Comparison of ENCODE assay signal across 8 mouse cellular contexts in genomic region chr5:57717238-57717905, GRCm38 (mm10). TPM values are rescaled to one million over a fixed set of nuclear protein-coding genes. Genes with fewer than 3 reads are reported as not detected.
DNase-seq lines count a peak whose midpoint lies in the region; ATAC-seq and TF ChIP-seq lines count a peak whose summit lies in the region.

No protein-coding gene starts in this region.

- H3K9ac ChIP-seq in embryonic facial prominence, embryonic 14.5 days (ENCODE audit: low read depth, low read length), result peak overlapping the region; percentile 75
- H3K9ac ChIP-seq in heart, embryonic 12.5 days, result peak overlapping the region; percentile 87
- H3K9ac ChIP-seq in kidney, postnatal 0 days (ENCODE audit: low read depth, low read length), result peak overlapping the region; percentile 60
- H3K9ac ChIP-seq in liver, embryonic 14.5 days (replicated peaks), result 0 out of 2 replicates have a peak overlapping the region, but pooled peaks have one; percentile 15
- peak overlapping the region; percentile 71 for H3K9ac ChIP-seq in neural tube, embryonic 12.5 days

- H3K9me3 ChIP-seq in embryonic facial prominence, embryonic 14.5 days (ENCODE audit: control insufficient read depth, low read length), result no peaks in the 10 kb centered on the region
- no peaks in the 10 kb centered on the region for H3K9me3 ChIP-seq in heart, embryonic 12.5 days (replicated peaks)
- H3K9me3 ChIP-seq in kidney, postnatal 0 days (replicated peaks; ENCODE audit: low read length), result no peaks in the 10 kb centered on the region
- H3K9me3 ChIP-seq in liver, embryonic 14.5 days (ENCODE audit: control insufficient read depth, low read length), result no peaks in the 10 kb centered on the region
- no peaks in the 10 kb centered on the region for H3K9me3 ChIP-seq in neural tube, embryonic 12.5 days

- TF ChIP-seq EP300 in liver, embryonic 14.5 days (IDR thresholded peaks at IDR 0.05; ENCODE audit: low read depth), result no peak

- peak; percentile 23 for ATAC-seq in embryonic facial prominence, embryonic 14.5 days (ENCODE audit: low read depth)
- ATAC-seq in heart, embryonic 12.5 days (ENCODE audit: insufficient number of reproducible peaks, low FRiP score), result no peak
- ATAC-seq in kidney, postnatal 0 days (replicated peaks; ENCODE audit: low FRiP score, low read depth), result peak; percentile 14
- peak; percentile 21; the same call in 1 of the 2 replicates for ATAC-seq in liver, embryonic 14.5 days (ENCODE audit: insufficient read depth)
- ATAC-seq in neural tube, embryonic 12.5 days (ENCODE audit: low FRiP score, low read depth), result peak; percentile 10; the same call in 1 of the 2 replicates

- WGBS in embryonic facial prominence, embryonic 14.5 days, result under 1% methylated on average over 50 of the region's 53 CpGs
- 1% methylated on average over 53 of the region's 53 CpGs for WGBS in heart, embryonic 12.5 days
- under 1% methylated on average over 53 of the region's 53 CpGs for WGBS in kidney, postnatal 0 days
- under 1% methylated on average over 53 of the region's 53 CpGs for WGBS in liver, embryonic 14.5 days (ENCODE audit: insufficient replicate concordance)
- under 1% methylated on average over 53 of the region's 53 CpGs for WGBS in neural tube, embryonic 12.5 days

- peaks cover 10% of the 10 kb centered on the region for H3K27me3 ChIP-seq in embryonic facial prominence, embryonic 14.5 days (replicated peaks; ENCODE audit: control insufficient read depth, insufficient read depth, low read length)
- H3K27me3 ChIP-seq in heart, embryonic 12.5 days (replicated peaks), result no peaks in the 10 kb centered on the region
- peaks cover 17% of the 10 kb centered on the region; the same call in 1 of the 2 replicates for H3K27me3 ChIP-seq in kidney, postnatal 0 days (ENCODE audit: insufficient read depth, low read length)
- peaks cover 61% of the 10 kb centered on the region for H3K27me3 ChIP-seq in liver, embryonic 14.5 days (ENCODE audit: control insufficient read depth, insufficient read depth, low read length)
- peaks cover 24% of the 10 kb centered on the region; the same call in 1 of the 2 replicates for H3K27me3 ChIP-seq in neural tube, embryonic 12.5 days (replicated peaks)

- H3K4me1 ChIP-seq in embryonic facial prominence, embryonic 14.5 days (ENCODE audit: control insufficient read depth, insufficient read depth, low read length), result peaks cover 10% of the 10 kb centered on the region
- H3K4me1 ChIP-seq in heart, embryonic 12.5 days (replicated peaks), result no peaks in the 10 kb centered on the region
- H3K4me1 ChIP-seq in kidney, postnatal 0 days (replicated peaks; ENCODE audit: insufficient read depth, low read length), result peaks cover 12% of the 10 kb centered on the region; the same call in 1 of the 2 replicates
- H3K4me1 ChIP-seq in liver, embryonic 14.5 days (replicated peaks; ENCODE audit: control insufficient read depth in 2 of 2, insufficient read depth in 2 of 2, low read length in 1 of 2), result peaks cover 0 to 7% of the 10 kb centered on the region in 2 experiments; a peak in 2 of 4 replicates
- H3K4me1 ChIP-seq in neural tube, embryonic 12.5 days, result peaks cover 19% of the 10 kb centered on the region; the same call in 1 of the 2 replicates

- no peak for TF ChIP-seq CTCF in kidney, postnatal 0 days (IDR thresholded peaks at IDR 0.05; ENCODE audit: low read depth)
- no peak for TF ChIP-seq CTCF in liver, embryonic 14.5 days (IDR thresholded peaks at IDR 0.05; ENCODE audit: low read depth)

- H3K36me3 ChIP-seq in embryonic facial prominence, embryonic 14.5 days (ENCODE audit: control insufficient read depth, insufficient read depth, low read length), result no peaks in the 10 kb centered on the region
- H3K36me3 ChIP-seq in heart, embryonic 12.5 days, result peaks cover 5% of the 10 kb centered on the region; the same call in 1 of the 2 replicates
- H3K36me3 ChIP-seq in kidney, postnatal 0 days (ENCODE audit: insufficient read depth, low read length), result no peaks in the 10 kb centered on the region
- no peaks in the 10 kb centered on the region for H3K36me3 ChIP-seq in liver, embryonic 14.5 days (replicated peaks; ENCODE audit: control insufficient read depth, insufficient read depth, low read depth)
- H3K36me3 ChIP-seq in neural tube, embryonic 12.5 days, result no peaks in the 10 kb centered on the region

- DNase-seq in 3134 (ENCODE audit: extremely low read depth, insufficient read length, low spot score), result peak; percentile 75
- DNase-seq in adrenal gland, postnatal 4 days (ENCODE audit: low spot score in 2 of 2), result peak; percentile 21 to 25
- peak; percentile 86 for DNase-seq in embryonic facial prominence, embryonic 14.5 days (ENCODE audit: low spot score)
- peak; percentile 68 for DNase-seq in kidney, postnatal 0 days (ENCODE audit: low spot score)
- DNase-seq in liver, embryonic 14.5 days (ENCODE audit: low read depth in 3 of 3, low spot score in 3 of 3), result peak in 1 of 3 experiments; percentile 27
- DNase-seq in testis, postnatal 14 days (ENCODE audit: low spot score), result peak; percentile 33

- H3K4me2 ChIP-seq in embryonic facial prominence, embryonic 14.5 days (ENCODE audit: low read depth, low read length), result peak overlapping the region; percentile 86
- H3K4me2 ChIP-seq in heart, embryonic 12.5 days, result peak overlapping the region; percentile 87
- peak overlapping the region; percentile 82 for H3K4me2 ChIP-seq in kidney, postnatal 0 days (ENCODE audit: low read length)
- H3K4me2 ChIP-seq in liver, embryonic 14.5 days (ENCODE audit: low read depth), result peak overlapping the region; percentile 90
- peak overlapping the region; percentile 87 for H3K4me2 ChIP-seq in neural tube, embryonic 12.5 days (replicated peaks)

- peak overlapping the region; percentile 73 for H3K4me3 ChIP-seq in embryonic facial prominence, embryonic 14.5 days (ENCODE audit: low read depth, low read length)
- H3K4me3 ChIP-seq in heart, embryonic 12.5 days, result peak overlapping the region; percentile 77
- peak overlapping the region; percentile 66 for H3K4me3 ChIP-seq in kidney, postnatal 0 days (replicated peaks; ENCODE audit: low read depth, low read length)
- H3K4me3 ChIP-seq in liver, embryonic 14.5 days (ENCODE audit: insufficient read depth in 1 of 2, low read depth in 2 of 2, low read length in 2 of 2), result peak overlapping the region; percentile 57 to 60
- peak overlapping the region; percentile 63 for H3K4me3 ChIP-seq in neural tube, embryonic 12.5 days

- H3K27ac ChIP-seq in embryonic facial prominence, embryonic 14.5 days (replicated peaks; ENCODE audit: low read depth, low read length), result peak overlapping the region; percentile 95
- H3K27ac ChIP-seq in heart, embryonic 12.5 days (ENCODE audit: poor library complexity, severe bottlenecking), result peak overlapping the region; percentile 99
- H3K27ac ChIP-seq in kidney, postnatal 0 days, result peak overlapping the region; percentile 72
- no peak overlapping the region for H3K27ac ChIP-seq in liver, embryonic 14.5 days
- H3K27ac ChIP-seq in neural tube, embryonic 12.5 days, result peak overlapping the region; percentile 59; the same call in 1 of the 2 replicates

RNA-seq across cellular contexts. Expression of gene Pcdh7, which starts 0.4 kb away (rescaled TPM):
- 10 to 100 TPM; 10.0 to 14.8 TPM for total RNA-seq in adrenal gland, postnatal 4 days (2021)
- polyA plus RNA-seq in embryonic facial prominence, embryonic 14.5 days (2014; fragmentation: Nextera tagmentation; extraction: Ambion mirVana), result 14.0 TPM in 2 replicates
- 25.9 TPM in 2 replicates for polyA plus RNA-seq in heart, embryonic 12.5 days (2016; fragmentation: Nextera tagmentation; extraction: Ambion mirVana)
- 3.5 and 3.6 TPM in 2 replicates for polyA plus RNA-seq in kidney, postnatal 0 days (2015; fragmentation: Nextera tagmentation; extraction: Ambion mirVana)
- 0.57 and 0.64 TPM in 2 replicates for polyA plus RNA-seq in liver, embryonic 14.5 days (2012; rRNA removed)
- 0.34 and 0.49 TPM in 2 replicates for polyA plus RNA-seq in liver, embryonic 14.5 days (2014; fragmentation: Nextera tagmentation; extraction: Ambion mirVana)
- polyA plus RNA-seq in neural tube, embryonic 12.5 days (2016; fragmentation: Nextera tagmentation; extraction: Ambion mirVana), result 16.0 and 17.2 TPM in 2 replicates

Comparison
In these comparisons a context has a peak if more than half of its experiments do, and no peak if none do; other contexts are left out.
1. H3K9ac ChIP-seq: peak in every context shown above with its lines; median percentile 87 in heart, embryonic 12.5 days; 75 in embryonic facial prominence, embryonic 14.5 days; 71 in neural tube, embryonic 12.5 days; 60 in kidney, postnatal 0 days; 15 in liver, embryonic 14.5 days.